Mouse (Mus musculus) small intestine, adult 2 months (tissue): Measurements from ENCODE around the gene Pard3. TPM values are rescaled to one million over a fixed set of nuclear protein-coding genes. Genes with fewer than 3 reads are reported as not detected.

Source experiments
- H3K27ac ChIP-seq: fragments of 200-500 bp; 2 replicates; pipeline ENCODE4 v1.5.1; 2012; ENCODE audit warnings: low read depth, low read length, control low read depth, inconsistent platforms; ENCODE audit not compliant: insufficient read depth
- H3K27me3 ChIP-seq: fragments of 200-500 bp; 2 replicates; pipeline ENCODE4 v1.6.1; 2012; ENCODE audit warnings: mild to moderate bottlenecking, moderate library complexity, low read length, inconsistent platforms; ENCODE audit not compliant: control insufficient read depth, insufficient read depth
- H3K36me3 ChIP-seq: fragments of 200-500 bp; 2 replicates; pipeline ENCODE4 v1.6.1; 2012; ENCODE audit warnings: mild to moderate bottlenecking, low read length, control low read depth, inconsistent platforms; ENCODE audit not compliant: control insufficient read depth, insufficient read depth
- H3K4me1 ChIP-seq: fragments of 200-500 bp; 2 replicates; pipeline ENCODE4 v1.6.1; 2012; ENCODE audit warnings: low read length, inconsistent platforms, mixed read lengths; ENCODE audit not compliant: control insufficient read depth, insufficient read depth, insufficient read length
- H3K4me3 ChIP-seq: fragments of 200-500 bp; 2 replicates; pipeline ENCODE4 v1.5.1; 2012; ENCODE audit warnings: low read depth, mild to moderate bottlenecking, control low read depth, inconsistent platforms, low read length, moderate library complexity
- CTCF ChIP-seq: fragments of 200-500 bp; IDR thresholded peaks from 2 replicates; pipeline ENCODE4 v1.5.1; 2012; ENCODE audit warnings: low read depth, mild to moderate bottlenecking, control low read depth, inconsistent platforms, low read length, moderate library complexity, mixed read lengths; ENCODE audit not compliant: insufficient replicate concordance, insufficient read length; ENCODE audit errors: extremely low read depth
- POLR2A ChIP-seq: fragments of 200-500 bp; IDR thresholded peaks from 2 replicates; pipeline ENCODE4 v1.6.1; 2012; ENCODE audit warnings: low read depth, mild to moderate bottlenecking, control low read depth, inconsistent platforms, low read length, moderate library complexity
- WGBS: fragments of 180-500 bp; shearing (Covaris S2); methylation state at CpG from one replicate; pipeline ENCODE4 v1.1.7; 2018; 5-methylcytosine and 5-hydroxymethylcytosine counted together
- polyA plus RNA-seq: library from polyadenylated mRNA; depleted of rRNA; stranded (reverse); fragments of >200 nt; gene quantifications from 2 replicates; pipeline ENCODE4 v1.2.3, GENCODE M21; 2012

Pard3 gene
- polyA plus RNA-seq, 1 experiment = 52.9 TPM

- 95% methylated on average over 1 of the region's 1 CpGs for WGBS
- H3K36me3 ChIP-seq = no peaks in the 10 kb centered on the region
Measured at GRCm38 (mm10) chr8:127345912-127346423, 282.3 kb downstream of the Pard3 start.

GRCm38 (mm10) chr8:127347890-127348495 lies 284.3 kb downstream of the Pard3 start:
- Histone ChIP-seq H3K27me3 (no peaks in the 10 kb centered on the region), H3K27ac (no peak overlapping the region), H3K4me3 (no peak overlapping the region), H3K36me3 (no peaks in the 10 kb centered on the region), H3K4me1 (no peaks in the 10 kb centered on the region)
- WGBS = 90% methylated on average over 2 of the region's 2 CpGs
- TF ChIP-seq POLR2A (no peak), CTCF (no peak)

More at GRCm38 (mm10) chr8:127345912-127346423, 282.3 kb downstream of the Pard3 start:
- TF ChIP-seq CTCF = no peak
- no peak for TF ChIP-seq POLR2A
- H3K4me1 ChIP-seq = no peaks in the 10 kb centered on the region
- H3K4me3 ChIP-seq = no peak overlapping the region
- H3K27me3 ChIP-seq = no peaks in the 10 kb centered on the region
- no peak overlapping the region for H3K27ac ChIP-seq

DNA sequence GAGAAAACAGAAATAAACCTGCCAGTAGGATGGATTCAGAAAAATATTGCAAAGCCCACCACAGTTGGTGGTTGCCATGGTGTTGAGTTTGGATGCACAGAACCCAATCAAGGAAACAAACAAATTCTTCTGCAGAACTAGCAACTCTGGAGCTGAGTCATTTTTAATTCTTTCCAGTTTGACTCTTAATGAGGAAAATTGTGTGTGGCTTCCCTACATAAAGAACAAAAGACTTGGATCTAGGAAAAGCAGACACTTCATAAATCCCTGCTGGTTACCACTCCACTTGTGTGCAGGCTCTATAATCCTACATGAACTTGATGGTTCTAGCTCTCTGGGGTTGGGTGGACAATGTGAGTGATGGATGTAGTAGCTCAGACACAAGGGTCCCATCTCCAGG lies 298.1 kb downstream of the Pard3 start:
- H3K27ac ChIP-seq = no peak overlapping the region
- 0 out of 2 replicates have a peak, but pooled peaks cover 3% of the 10 kb centered on the region for H3K36me3 ChIP-seq
- TF ChIP-seq POLR2A (no peak), CTCF (no peak)
- H3K4me3 ChIP-seq = no peak overlapping the region
- no peaks in the 10 kb centered on the region for H3K4me1 ChIP-seq
- H3K27me3 ChIP-seq = no peaks in the 10 kb centered on the region

- WGBS = 30% methylated on average over 3 of the region's 3 CpGs
- Histone ChIP-seq H3K4me3 (no peak overlapping the region), H3K27me3 (no peaks in the 10 kb centered on the region)
Measured at GRCm38 (mm10) chr8:127368347-127368746, 304.7 kb downstream of the Pard3 start.

DNA sequence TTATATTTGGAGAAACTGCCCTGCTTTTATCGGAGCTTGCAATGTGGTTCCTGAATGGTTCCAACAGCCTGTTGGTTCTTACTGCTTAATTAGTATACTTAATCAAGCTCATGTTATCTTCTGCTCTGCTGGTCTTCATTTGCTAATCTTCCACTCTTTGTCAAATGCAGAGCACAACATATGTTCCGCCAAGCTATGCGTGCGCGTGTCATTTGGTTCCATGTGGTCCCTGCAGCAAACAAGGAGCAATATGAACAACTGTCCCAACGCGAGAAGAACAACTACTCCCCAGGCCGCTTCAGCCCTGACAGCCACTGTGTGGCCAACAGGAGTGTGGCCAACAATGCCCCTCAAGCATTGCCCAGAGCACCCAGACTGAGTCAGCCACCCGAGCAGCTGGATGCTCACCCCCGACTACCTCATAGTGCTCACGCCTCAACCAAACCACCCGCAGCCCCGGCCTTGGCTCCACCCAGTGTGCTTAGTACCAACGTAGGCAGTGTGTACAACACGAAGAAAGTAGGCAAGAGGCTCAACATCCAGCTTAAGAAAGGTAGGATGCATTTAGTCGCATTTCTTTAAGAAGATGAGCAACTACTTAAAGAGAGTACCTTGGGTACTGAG lies 307.7 kb downstream of the Pard3 start:
- Histone ChIP-seq H3K27me3 (no peaks in the 10 kb centered on the region; the same call in 1 of the 2 replicates), H3K27ac (no peak overlapping the region), H3K4me3 (no peak overlapping the region), H3K36me3 (peaks cover 12% of the 10 kb centered on the region; the same call in 1 of the 2 replicates), H3K4me1 (peaks cover 4% of the 10 kb centered on the region; the same call in 1 of the 2 replicates)
- TF ChIP-seq POLR2A (no peak), CTCF (no peak)
- 96% methylated on average over 16 of the region's 16 CpGs for WGBS

More at GRCm38 (mm10) chr8:127368347-127368746, 304.7 kb downstream of the Pard3 start:
- TF ChIP-seq CTCF (no peak), POLR2A (no peak)
- no peak overlapping the region for H3K27ac ChIP-seq
- H3K36me3 ChIP-seq = peaks cover 9% of the 10 kb centered on the region; the same call in 1 of the 2 replicates
- H3K4me1 ChIP-seq = peaks cover 4% of the 10 kb centered on the region; the same call in 1 of the 2 replicates

DNA sequence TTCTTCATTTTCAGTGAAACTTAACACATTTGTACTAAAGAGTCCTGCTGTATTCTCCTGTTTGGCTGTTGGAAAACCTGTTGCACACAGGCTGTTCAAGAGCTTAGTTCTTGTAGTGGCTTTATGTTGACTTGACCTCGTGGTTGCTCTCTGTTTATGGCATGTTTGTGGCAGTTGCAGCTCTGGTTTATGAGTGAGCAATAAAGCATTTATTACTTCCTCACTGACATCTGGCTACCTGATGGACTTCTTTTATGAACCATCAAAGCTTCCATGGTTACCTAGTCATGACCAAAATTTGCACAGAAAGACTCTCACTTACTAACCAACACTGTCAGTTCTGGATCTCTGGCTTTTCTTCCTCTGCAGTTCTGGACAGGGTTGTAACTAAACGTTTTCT lies 314.1 kb downstream of the Pard3 start:
- TF ChIP-seq CTCF (no peak), POLR2A (no peak)
- H3K4me3 ChIP-seq = no peak overlapping the region
- H3K27me3 ChIP-seq = no peaks in the 10 kb centered on the region; the same call in 1 of the 2 replicates
- H3K36me3 ChIP-seq = peaks cover 15% of the 10 kb centered on the region
- no peak overlapping the region for H3K27ac ChIP-seq
- H3K4me1 ChIP-seq = peaks cover 8% of the 10 kb centered on the region; the same call in 1 of the 2 replicates
- WGBS = 13% methylated on average over 2 of the region's 2 CpGs
